Mouse (Mus musculus) small intestine, adult 2 months (tissue): ENCODE measurements around the gene E130208F15Rik.

ENCODE experiments used
- CTCF ChIP-seq: fragments of 200-500 bp; IDR thresholded peaks from 2 replicates; pipeline ENCODE4 v1.5.1; 2012; ENCODE audit warnings: low read depth, mild to moderate bottlenecking, control low read depth, inconsistent platforms, low read length, moderate library complexity, mixed read lengths; ENCODE audit not compliant: insufficient replicate concordance, insufficient read length; ENCODE audit errors: extremely low read depth
- POLR2A ChIP-seq: fragments of 200-500 bp; IDR thresholded peaks from 2 replicates; pipeline ENCODE4 v1.6.1; 2012; ENCODE audit warnings: low read depth, mild to moderate bottlenecking, control low read depth, inconsistent platforms, low read length, moderate library complexity

- TF ChIP-seq POLR2A (no peak), CTCF (no peak)
These were observed 32.5 kb downstream of the E130208F15Rik start for GRCm38 (mm10) chr7:30354059-30354458.
